Mouse (Mus musculus) bone marrow, adult 2 months (tissue): ENCODE measurements around the gene Zdhhc21.

Experiments used
- CTCF ChIP-seq: fragments of 200-500 bp; IDR thresholded peaks from 2 replicates; pipeline ENCODE4 v1.5.1; 2011; ENCODE audit warnings: low read length, control low read depth; ENCODE audit not compliant: control insufficient read depth, insufficient read depth
- POLR2A ChIP-seq: fragments of 200-500 bp; IDR thresholded peaks from 2 replicates; pipeline ENCODE4 v1.6.1; 2011; ENCODE audit warnings: low read depth, mild to moderate bottlenecking, control low read depth, low read length, borderline replicate concordance; ENCODE audit not compliant: control insufficient read depth

- TF ChIP-seq CTCF (no peak), POLR2A (no peak)
Measured at GRCm38 (mm10) chr4:82816351-82816750, 43.4 kb downstream of the Zdhhc21 start.
